Mouse (Mus musculus) CH12.LX (cell line): ENCODE measurements around the gene Spc24. TPM values are rescaled to one million over a fixed set of nuclear protein-coding genes. Genes with fewer than 3 reads are reported as not detected.

Experiments
- DNase-seq: peaks from one replicate; pipeline ENCODE4 v3.0.0-alpha.2; 2013; ENCODE audit errors: extremely low read depth
- H3K27ac ChIP-seq: 2 replicates; pipeline ENCODE4 v1.5.1; 2012; ENCODE audit warnings: low read depth, mild to moderate bottlenecking, control low read depth, moderate library complexity; ENCODE audit not compliant: insufficient read depth
- H3K27me3 ChIP-seq: replicated peaks from 2 replicates; pipeline ENCODE3; 2012; ENCODE audit warnings: inconsistent platforms
- H3K36me3 ChIP-seq, 2 experiments: replicated peaks in 1 of 2; 2 replicates each; pipeline versions ENCODE3 to v1.6.1; 2012; ENCODE audit warnings: inconsistent platforms in 1 of 2, low read length in 1 of 2, mild to moderate bottlenecking in 1 of 2, mixed read lengths in 1 of 2, moderate library complexity in 1 of 2; ENCODE audit not compliant: control insufficient read depth in 1 of 2, insufficient read depth in 1 of 2
- H3K4me1 ChIP-seq, 2 experiments: 2 replicates each; pipeline ENCODE4 v1.6.1; 2012; ENCODE audit warnings: inconsistent platforms in 1 of 2, moderate library complexity in 1 of 2; ENCODE audit not compliant: insufficient read depth in 2 of 2, control insufficient read depth in 1 of 2
- H3K4me2 ChIP-seq: 2 replicates; pipeline ENCODE4 v1.6.1; 2012; ENCODE audit warnings: low read depth, mild to moderate bottlenecking, control low read depth; ENCODE audit not compliant: poor library complexity, insufficient read depth, severe bottlenecking
- H3K4me3 ChIP-seq, 3 experiments: fragments of 150-350 bp in 1 of 3; sonication (generic) in 1 of 3; replicated peaks in 1 of 3; 2 replicates each; pipeline versions ENCODE3 to v1.5.1; 2011 to 2012; ENCODE audit warnings: low read depth in 2 of 3, low read length in 2 of 3, mild to moderate bottlenecking in 2 of 3, moderate library complexity in 2 of 3, control low read depth in 1 of 3, improper control_type of control experiment in 1 of 3, inconsistent platforms in 1 of 3, mixed read lengths in 1 of 3; ENCODE audit not compliant: poor library complexity in 1 of 3
- H3K79me2 ChIP-seq: replicated peaks from 2 replicates; pipeline ENCODE4 v1.6.1; 2012; ENCODE audit warnings: mild to moderate bottlenecking, moderate library complexity; ENCODE audit not compliant: control insufficient read depth, poor library complexity, insufficient read depth, severe bottlenecking; ENCODE audit errors: extremely low read depth
- H3K9ac ChIP-seq: 2 replicates; pipeline ENCODE4 v1.6.1; 2012; ENCODE audit warnings: low read depth, mild to moderate bottlenecking, control low read depth, moderate library complexity; ENCODE audit not compliant: insufficient read depth
- H3K9me3 ChIP-seq: replicated peaks from 2 replicates; pipeline ENCODE3; 2012; ENCODE audit warnings: low read length, inconsistent platforms, mixed read lengths
- BHLHE40 ChIP-seq: IDR thresholded peaks from 2 replicates; pipeline ENCODE4 v1.6.1; 2011; ENCODE audit warnings: mild to moderate bottlenecking, low read depth, low read length, improper control_type of control experiment
- CTCF ChIP-seq, 2 experiments: IDR thresholded peaks in 1 of 2; conservative IDR thresholded peaks in 1 of 2; 2 replicates each; pipeline ENCODE4 v1.5.1; 2011 to 2012; ENCODE audit warnings: low read depth in 2 of 2, low read length in 2 of 2, improper control_type of control experiment in 1 of 2, inconsistent platforms in 1 of 2, mild to moderate bottlenecking in 1 of 2, moderate library complexity in 1 of 2
- ELF1 ChIP-seq: IDR thresholded peaks from 2 replicates; pipeline ENCODE4 v1.6.1; 2014; ENCODE audit warnings: low read depth, mild to moderate bottlenecking, inconsistent platforms, low read length, improper control_type of control experiment
- ETS1 ChIP-seq: conservative IDR thresholded peaks from 2 replicates; pipeline ENCODE4 v1.6.1; 2012; ENCODE audit warnings: low read depth, mild to moderate bottlenecking, inconsistent platforms, low read length, improper control_type of control experiment, moderate library complexity
- IRF4 ChIP-seq: IDR thresholded peaks from 2 replicates; pipeline ENCODE4 v1.6.1; 2014; ENCODE audit warnings: low read depth, mild to moderate bottlenecking, inconsistent platforms, low read length, improper control_type of control experiment
- JUN ChIP-seq: IDR thresholded peaks from 2 replicates; pipeline ENCODE4 v1.6.1; 2011; ENCODE audit warnings: low read depth, mild to moderate bottlenecking, low read length, improper control_type of control experiment, moderate library complexity; ENCODE audit not compliant: insufficient read depth
- JUND ChIP-seq: conservative IDR thresholded peaks from 2 replicates; pipeline ENCODE4 v1.6.1; 2011; ENCODE audit warnings: low read depth, low read length, improper control_type of control experiment
- KAT2A ChIP-seq: IDR thresholded peaks from 2 replicates; pipeline ENCODE4 v1.6.1; 2012; ENCODE audit warnings: low read length, improper control_type of control experiment, inconsistent platforms; ENCODE audit not compliant: insufficient replicate concordance
- MAFK ChIP-seq: IDR thresholded peaks from 2 replicates; pipeline ENCODE4 v1.6.1; 2011; ENCODE audit warnings: low read length, improper control_type of control experiment; ENCODE audit not compliant: insufficient replicate concordance
- MEF2A ChIP-seq: IDR thresholded peaks from 2 replicates; pipeline ENCODE4 v1.6.1; 2014; ENCODE audit warnings: low read depth, mild to moderate bottlenecking, inconsistent platforms, low read length, improper control_type of control experiment, borderline replicate concordance
- POLR2AphosphoS2 ChIP-seq: IDR thresholded peaks from 2 replicates; pipeline ENCODE4 v1.6.1; 2011; ENCODE audit warnings: low read depth, low read length, improper control_type of control experiment
- RAD21 ChIP-seq: IDR thresholded peaks from 2 replicates; pipeline ENCODE4 v1.6.1; 2011; ENCODE audit warnings: low read depth, mild to moderate bottlenecking, low read length, improper control_type of control experiment, moderate library complexity
- RCOR1 ChIP-seq: conservative IDR thresholded peaks from 2 replicates; pipeline ENCODE4 v1.6.1; 2012; ENCODE audit warnings: low read depth, mild to moderate bottlenecking, inconsistent platforms, low read length, improper control_type of control experiment
- SMC3 ChIP-seq: IDR thresholded peaks from 2 replicates; pipeline ENCODE4 v1.6.1; 2011; ENCODE audit warnings: low read depth, low read length, improper control_type of control experiment
- TBP ChIP-seq: conservative IDR thresholded peaks from 2 replicates; pipeline ENCODE4 v1.6.1; 2011; ENCODE audit warnings: low read depth, low read length, improper control_type of control experiment
- UBTF ChIP-seq: IDR thresholded peaks from 2 replicates; pipeline ENCODE4 v1.6.1; 2012; ENCODE audit warnings: low read depth, mild to moderate bottlenecking, inconsistent platforms, low read length, improper control_type of control experiment, moderate library complexity
- USF1 ChIP-seq: IDR thresholded peaks from 2 replicates; pipeline ENCODE4 v1.6.1; 2014; ENCODE audit warnings: low read depth, mild to moderate bottlenecking, inconsistent platforms, low read length, improper control_type of control experiment
- ZC3H11A ChIP-seq: IDR thresholded peaks from 2 replicates; pipeline ENCODE4 v1.6.1; 2012; ENCODE audit warnings: low read depth, mild to moderate bottlenecking, inconsistent platforms, low read length, improper control_type of control experiment
- dilution Hi-C: fragments of 300-500 bp; cut with MboI; formaldehyde crosslinking; loops from 2 replicates; pipeline ENCODE4 v1.14.3; 2020; ENCODE audit warnings: low sequenced_read_pairs; ENCODE audit not compliant: extremely low pct_unique_long_range_greater_than_20kb, extremely low pct_ligation_motif_present
- in situ Hi-C: fragments of 300-500 bp; cut with MboI; formaldehyde crosslinking; loops from 3 replicates; pipeline ENCODE4 v1.14.3; 2019; ENCODE audit warnings: low sequenced_read_pairs, low pct_ligation_motif_present, low pct_unique_long_range_greater_than_20kb, mixed read lengths
- polyA plus RNA-seq: library from polyadenylated mRNA; unstranded; fragments of >175 nt; gene quantifications from 2 replicates; pipeline ENCODE4 v1.2.1, GENCODE M21; 2012; ENCODE audit warnings: low read depth; ENCODE audit not compliant: insufficient read length
- total RNA-seq, 2 experiments: library from RNA; depleted of rRNA; stranded (reverse); fragments of 300-350 nt in 1 of 2; fragments of >200 nt in 1 of 2; gene quantifications; 2 replicates each; pipeline ENCODE4 v1.2.3; 2012 to 2014

The Spc24 gene
- total and polyA plus RNA-seq, 3 experiments, result 74.3 to 83.2 (median 82.7) TPM

- H3K27me3 ChIP-seq, result no peaks in the 10 kb centered on the region
- no peak overlapping the region for H3K4me2 ChIP-seq
- peaks cover 8% of the 10 kb centered on the region for H3K9me3 ChIP-seq
- H3K79me2 ChIP-seq, result no peaks in the 10 kb centered on the region
- no peak overlapping the region for H3K27ac ChIP-seq
- no peak overlapping the region for H3K4me3 ChIP-seq
- no peak for DNase-seq
- in situ Hi-C loops, result no loop called here
- TF ChIP-seq RCOR1 (no peak), MAFK (no peak), MEF2A (no peak), USF1 (no peak), RAD21 (no peak), IRF4 (no peak), TBP (no peak), CTCF (conservative IDR thresholded peaks at IDR 0.05 in 1 of 2, IDR thresholded peaks at IDR 0.05 in 1 of 2; ENCODE audit: low read depth in 2 of 2, low read length in 2 of 2) (no peak)
- peaks cover 67 to 91% of the 10 kb centered on the region in 2 experiments for H3K36me3 ChIP-seq
- dilution Hi-C loops, result no loop called here
- peaks cover 0 to 3% of the 10 kb centered on the region in 2 experiments; a peak in 1 of 4 replicates for H3K4me1 ChIP-seq
- H3K9ac ChIP-seq, result no peak overlapping the region
Measured at GRCm38 (mm10) chr9:21738776-21739175, 21.3 kb downstream of the Spc24 start.

GRCm38 (mm10) chr9:21737188-21737587 lies 22.9 kb downstream of the Spc24 start:
- no peak for DNase-seq
- H3K9ac ChIP-seq, result no peak overlapping the region
- no peak overlapping the region for H3K27ac ChIP-seq
- TF ChIP-seq UBTF (no peak), ETS1 (no peak), ELF1 (no peak), BHLHE40 (no peak), SMC3 (no peak), POLR2AphosphoS2 (no peak), MAFK (no peak), ZC3H11A (no peak), KAT2A (no peak), JUND (no peak), JUN (no peak)
- H3K27me3 ChIP-seq, result no peaks in the 10 kb centered on the region
- in situ Hi-C loops (no loop called here), dilution Hi-C loops (no loop called here)
- peaks cover 73 to 95% of the 10 kb centered on the region in 2 experiments for H3K36me3 ChIP-seq
- H3K4me3 ChIP-seq, result no peak overlapping the region
- H3K4me2 ChIP-seq, result no peak overlapping the region
- H3K79me2 ChIP-seq, result no peaks in the 10 kb centered on the region
- peaks cover 0 to 3% of the 10 kb centered on the region in 2 experiments; a peak in 1 of 4 replicates for H3K4me1 ChIP-seq
- peaks cover 23% of the 10 kb centered on the region for H3K9me3 ChIP-seq
